24 mouse cellular contexts compared by ENCODE assay signal in the genomic region with DNA sequence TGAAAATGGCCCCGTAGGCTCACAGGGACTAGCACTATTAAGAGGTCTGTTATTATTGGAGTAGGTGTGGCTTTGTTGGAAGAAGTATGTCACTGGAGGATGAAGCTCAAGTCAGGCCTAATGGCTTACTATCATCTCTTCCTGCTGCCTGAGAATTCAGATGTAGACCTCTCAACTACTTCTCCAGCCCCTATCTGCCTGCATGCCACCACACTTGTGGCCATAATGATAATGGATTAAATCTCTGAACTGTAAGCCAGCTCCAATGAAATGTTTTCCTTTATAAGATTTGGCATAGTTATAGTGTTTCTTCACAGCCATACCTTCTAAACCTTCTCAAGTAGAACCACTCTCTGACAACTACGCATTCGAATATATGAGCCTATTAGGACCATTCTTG.
"Had no signal": no experiment of that assay in that cellular context is flagged by ENCODE, and none has a peak within 500 bp of the region (broad histone marks: within the 10 kb centered on the region; RNA-seq: fewer than 3 reads in every experiment).

No protein-coding gene starts in this region.

- H3K27me3 ChIP-seq: embryonic facial prominence, embryonic 12.5 days; embryonic facial prominence, embryonic 13.5 days; embryonic facial prominence, embryonic 15.5 days; forebrain, embryonic 12.5 days; forebrain, embryonic 13.5 days; forebrain, embryonic 15.5 days had no signal

- DNase-seq: cerebellum, adult 9-10 months; cerebellum, adult 9-11 months; cerebellum, postnatal 10 days; cerebellum, postnatal 14 days; cerebellum, postnatal 25 days; cerebellum, postnatal 36 days; forebrain, postnatal 0 days; gastrocnemius, adult 2 months; gastrocnemius, postnatal 10 days; gastrocnemius, postnatal 14 days; gastrocnemius, postnatal 25 days; gastrocnemius, postnatal 36 days; heart, adult 18-20 months; heart, adult 2 months had no signal

- H3K4me1 ChIP-seq: embryonic facial prominence, embryonic 10.5 days; embryonic facial prominence, embryonic 12.5 days; embryonic facial prominence, embryonic 13.5 days; embryonic facial prominence, embryonic 15.5 days; forebrain, embryonic 10.5 days; forebrain, embryonic 12.5 days; forebrain, embryonic 13.5 days; forebrain, embryonic 15.5 days; heart, embryonic 10.5 days had no signal

- H3K9me3 ChIP-seq: embryonic facial prominence, embryonic 10.5 days; embryonic facial prominence, embryonic 12.5 days; embryonic facial prominence, embryonic 13.5 days; embryonic facial prominence, embryonic 15.5 days; forebrain, embryonic 10.5 days; forebrain, embryonic 12.5 days; forebrain, embryonic 13.5 days; forebrain, embryonic 15.5 days; heart, embryonic 10.5 days had no signal

- H3K36me3 ChIP-seq: embryonic facial prominence, embryonic 10.5 days; embryonic facial prominence, embryonic 12.5 days; embryonic facial prominence, embryonic 13.5 days; embryonic facial prominence, embryonic 15.5 days; forebrain, embryonic 10.5 days; forebrain, embryonic 12.5 days; forebrain, embryonic 15.5 days; heart, embryonic 10.5 days had no signal

- H3K4me3 ChIP-seq: embryonic facial prominence, embryonic 10.5 days; embryonic facial prominence, embryonic 12.5 days; embryonic facial prominence, embryonic 13.5 days; embryonic facial prominence, embryonic 15.5 days; erythroblast, embryonic 14.5 days; forebrain, embryonic 10.5 days; forebrain, embryonic 12.5 days; forebrain, embryonic 13.5 days; forebrain, embryonic 15.5 days; gastrocnemius, adult 2 months; heart, adult 2 months; heart, embryonic 10.5 days had no signal

- H3K9ac ChIP-seq: embryonic facial prominence, embryonic 12.5 days; embryonic facial prominence, embryonic 13.5 days; embryonic facial prominence, embryonic 15.5 days; forebrain, embryonic 12.5 days; forebrain, embryonic 13.5 days; forebrain, embryonic 15.5 days; forebrain, postnatal 0 days had no signal

- H3K27ac ChIP-seq: embryonic facial prominence, embryonic 10.5 days; embryonic facial prominence, embryonic 12.5 days; embryonic facial prominence, embryonic 13.5 days; embryonic facial prominence, embryonic 15.5 days; forebrain, embryonic 10.5 days; forebrain, embryonic 12.5 days; forebrain, embryonic 13.5 days; forebrain, embryonic 15.5 days; gastrocnemius, adult 2 months; heart, adult 2 months; heart, embryonic 10.5 days had no signal
